Mouse (Mus musculus): Measurements from ENCODE around the gene Prss48.

Gene Prss48

GRCm38 (mm10) chr3:86002423-86002822 is at the start of gene Prss48:
Prss48 (minus strand) TSS chr3:86002491.
- in situ Hi-C loops (cut with MboI, MseI), result no loop called here

GRCm38 (mm10) chr3:86049041-86049440 is 46.8 kb upstream of the Prss48 start:
- in situ Hi-C loops (cut with MboI, MseI), result no loop called here

- in situ Hi-C loops (cut with MboI, MseI), result no loop called here
These were observed 45.6 kb upstream of the Prss48 start for GRCm38 (mm10) chr3:86047686-86048408.

GRCm38 (mm10) chr3:86040286-86041201 is 38.3 kb upstream of the Prss48 start:
- in situ Hi-C loops (cut with MboI, MseI), result no loop called here

GRCm38 (mm10) chr3:86038648-86039047 is 36.4 kb upstream of the Prss48 start:
- in situ Hi-C loops (cut with MboI, MseI), result no loop called here

- in situ Hi-C loops (cut with MboI, MseI), result no loop called here
These were observed 35.7 kb upstream of the Prss48 start for GRCm38 (mm10) chr3:86037926-86038484.

- in situ Hi-C loops (cut with MboI, MseI), result no loop called here
These were observed 31.3 kb upstream of the Prss48 start for GRCm38 (mm10) chr3:86033455-86034090.

- in situ Hi-C loops (cut with MboI, MseI), result no loop called here
These were observed 28.3 kb upstream of the Prss48 start for GRCm38 (mm10) chr3:86030566-86030965.

GRCm38 (mm10) chr3:86028658-86029375 is 26.5 kb upstream of the Prss48 start:
- in situ Hi-C loops (cut with MboI, MseI), result no loop called here

- in situ Hi-C loops (cut with MboI, MseI), result no loop called here
These were observed 23.2 kb upstream of the Prss48 start for GRCm38 (mm10) chr3:86025341-86026137.

GRCm38 (mm10) chr3:86024065-86024795 is 21.9 kb upstream of the Prss48 start:
- in situ Hi-C loops (cut with MboI, MseI), result no loop called here

GRCm38 (mm10) chr3:86021651-86022050 is 19.4 kb upstream of the Prss48 start:
- in situ Hi-C loops (cut with MboI, MseI), result no loop called here

GRCm38 (mm10) chr3:86020921-86021650 is 18.8 kb upstream of the Prss48 start:
- in situ Hi-C loops (cut with MboI, MseI), result no loop called here

GRCm38 (mm10) chr3:86017484-86017883 is 15.2 kb upstream of the Prss48 start:
- in situ Hi-C loops (cut with MboI, MseI), result no loop called here

- in situ Hi-C loops (cut with MboI, MseI), result no loop called here
These were observed 14.7 kb upstream of the Prss48 start for GRCm38 (mm10) chr3:86016965-86017364.

- in situ Hi-C loops (cut with MboI, MseI), result no loop called here
These were observed 11.5 kb upstream of the Prss48 start for GRCm38 (mm10) chr3:86013837-86014236.

GRCm38 (mm10) chr3:86011833-86012232 is 9.5 kb upstream of the Prss48 start:
- in situ Hi-C loops (cut with MboI, MseI), result no loop called here

- in situ Hi-C loops (cut with MboI, MseI), result no loop called here
These were observed 9.1 kb upstream of the Prss48 start for GRCm38 (mm10) chr3:86011373-86011772.

GRCm38 (mm10) chr3:86010618-86011017 is 8.3 kb upstream of the Prss48 start:
- in situ Hi-C loops (cut with MboI, MseI), result no loop called here

Measured in T-helper 1 cell (primary cell).